Mouse (Mus musculus): ENCODE measurements around the gene Rlf.
"Not testable (repeated sequence)": the region's sequence is repeated elsewhere in the genome, so short reads cannot be mapped to it uniquely, and the experiment has no call there.

Rlf gene

GRCm38 (mm10) chr4:121214793-121215304 lies at the start of gene Rlf:
Gene Rlf (minus strand): TSS chr4:121215084.
- peak; percentile 98 to 100 for DNase-seq

- DNase-seq: no peak
These were observed 26.7 kb upstream of the Rlf start for GRCm38 (mm10) chr4:121241612-121242000.

GRCm38 (mm10) chr4:121240637-121241611 lies 26.0 kb upstream of the Rlf start:
- no peak for DNase-seq

GRCm38 (mm10) chr4:121239878-121240277 lies 25.0 kb upstream of the Rlf start:
- no peak for DNase-seq

GRCm38 (mm10) chr4:121231772-121232414 lies 17.0 kb upstream of the Rlf start:
- peak; percentile 42 to 65 for DNase-seq

- no peak for DNase-seq
These were observed 16.2 kb upstream of the Rlf start for GRCm38 (mm10) chr4:121230943-121231614.

GRCm38 (mm10) chr4:121227072-121227471 lies 12.2 kb upstream of the Rlf start:
- DNase-seq: no peak

- DNase-seq: no peak
These were observed 10.3 kb upstream of the Rlf start for GRCm38 (mm10) chr4:121225177-121225576.

GRCm38 (mm10) chr4:121223136-121223535 lies 8.3 kb upstream of the Rlf start:
- no peak for DNase-seq

GRCm38 (mm10) chr4:121216216-121216615 lies 1.3 kb upstream of the Rlf start:
- DNase-seq: no peak

GRCm38 (mm10) chr4:121215489-121215888 lies 605 bp upstream of the Rlf start:
- DNase-seq: no peak

- peak; percentile 55 to 80 for DNase-seq
These were observed 720 bp downstream of the Rlf start for GRCm38 (mm10) chr4:121213936-121214792.

- DNase-seq: no peak
These were observed 6.0 kb downstream of the Rlf start for GRCm38 (mm10) chr4:121208911-121209310.

- no peak for DNase-seq
These were observed 17.0 kb downstream of the Rlf start for GRCm38 (mm10) chr4:121197856-121198255.

GRCm38 (mm10) chr4:121196995-121197394 lies 17.9 kb downstream of the Rlf start:
- no peak for DNase-seq

- DNase-seq: no peak
These were observed 18.7 kb downstream of the Rlf start for GRCm38 (mm10) chr4:121196205-121196604.

- no peak for DNase-seq
These were observed 20.1 kb downstream of the Rlf start for GRCm38 (mm10) chr4:121194736-121195135.

GRCm38 (mm10) chr4:121192306-121192705 lies 22.6 kb downstream of the Rlf start:
- no peak for DNase-seq

- no peak for DNase-seq
These were observed 25.5 kb downstream of the Rlf start for GRCm38 (mm10) chr4:121189341-121189740.

GRCm38 (mm10) chr4:121179669-121180068 lies 35.2 kb downstream of the Rlf start:
- no peak for DNase-seq

GRCm38 (mm10) chr4:121167656-121168055 lies 47.2 kb downstream of the Rlf start:
- peak in 1 of 2 experiments; percentile 43 for DNase-seq

- DNase-seq: not testable (repeated sequence)
These were observed 48.2 kb downstream of the Rlf start for GRCm38 (mm10) chr4:121166697-121167096.
